Mouse (Mus musculus) myocyte (in vitro differentiated cells): ENCODE results near the gene Sept7.

ENCODE experiments used
- CEBPB ChIP-seq: IDR thresholded peaks from 2 replicates; pipeline ENCODE4 v1.6.1; 2011; ENCODE audit warnings: mild to moderate bottlenecking, moderate library complexity; ENCODE audit not compliant: poor library complexity, insufficient read depth, severe bottlenecking
- E2F4 ChIP-seq: IDR thresholded peaks from one replicate; pipeline ENCODE4 v1.6.1; 2011; ENCODE audit warnings: mild to moderate bottlenecking, control low read depth, moderate library complexity; ENCODE audit not compliant: insufficient read depth
- MAX ChIP-seq: IDR thresholded peaks from one replicate; pipeline ENCODE4 v1.6.1; 2011; ENCODE audit warnings: low read depth, mild to moderate bottlenecking, control low read depth
- POLR2A ChIP-seq: IDR thresholded peaks from one replicate; pipeline ENCODE4 v1.6.1; 2011; ENCODE audit warnings: low read depth, mild to moderate bottlenecking, control low read depth, moderate library complexity; ENCODE audit not compliant: insufficient read length
- TCF12 ChIP-seq: IDR thresholded peaks from one replicate; pipeline ENCODE4 v1.6.1; 2011; ENCODE audit warnings: mild to moderate bottlenecking, control low read depth; ENCODE audit not compliant: poor library complexity, insufficient read depth, severe bottlenecking
- USF1 ChIP-seq: IDR thresholded peaks from one replicate; pipeline ENCODE4 v1.6.1; 2011; ENCODE audit warnings: low read depth, mild to moderate bottlenecking, control low read depth, moderate library complexity

- TF ChIP-seq POLR2A, result no peak
- no peak for TF ChIP-seq CEBPB
- TF ChIP-seq E2F4, result no peak
- TF ChIP-seq USF1, result no peak
- TF ChIP-seq MAX, result no peak
- no peak for TF ChIP-seq TCF12
These were observed 36.0 kb upstream of the Sept7 start for GRCm38 (mm10) chr9:25216210-25216609.
